Mouse (Mus musculus) C2C12 (cell line): Measurements from ENCODE around the gene Zbtb49. TPM values are rescaled to one million over a fixed set of nuclear protein-coding genes. Genes with fewer than 3 reads are reported as not detected.

Source experiments
- H3K27me3 ChIP-seq: one replicate; pipeline ENCODE4 v1.6.1; 2011; ENCODE audit not compliant: control insufficient read depth, insufficient read depth, insufficient read length
- H3K36me3 ChIP-seq: one replicate; pipeline ENCODE4 v1.6.1; 2011; ENCODE audit not compliant: control insufficient read depth, insufficient read depth
- H3K4me3 ChIP-seq: one replicate; pipeline ENCODE4 v1.5.1; 2011; ENCODE audit warnings: mild to moderate bottlenecking, control low read depth; ENCODE audit not compliant: poor library complexity, insufficient read depth, severe bottlenecking
- H3K79me2 ChIP-seq: one replicate; pipeline ENCODE4 v1.6.1; 2011; ENCODE audit not compliant: control insufficient read depth, insufficient read depth
- H3K79me3 ChIP-seq: one replicate; pipeline ENCODE4 v1.6.1; 2011; ENCODE audit warnings: low read depth, control low read depth
- H3ac ChIP-seq: one replicate; pipeline ENCODE3; 2011; ENCODE audit warnings: low read depth; ENCODE audit not compliant: control insufficient read depth, insufficient read length
- CEBPB ChIP-seq: IDR thresholded peaks from one replicate; pipeline ENCODE4 v1.6.1; 2011; ENCODE audit warnings: low read depth, mild to moderate bottlenecking, control low read depth, moderate library complexity
- CTCF ChIP-seq: IDR thresholded peaks from one replicate; pipeline ENCODE4 v1.5.1; 2011; ENCODE audit not compliant: control insufficient read depth, insufficient read depth, insufficient read length
- FOSL1 ChIP-seq: IDR thresholded peaks from one replicate; pipeline ENCODE4 v1.8.0; 2011; ENCODE audit warnings: mild to moderate bottlenecking, low read length; ENCODE audit not compliant: poor library complexity, insufficient read depth, severe bottlenecking
- MAX ChIP-seq: IDR thresholded peaks from one replicate; pipeline ENCODE4 v1.6.1; 2011; ENCODE audit warnings: mild to moderate bottlenecking, control low read depth
- MYOD1 ChIP-seq: IDR thresholded peaks from one replicate; pipeline ENCODE4 v1.6.1; 2011; ENCODE audit warnings: low read depth; ENCODE audit not compliant: control insufficient read depth, insufficient read length
- MYOG ChIP-seq: IDR thresholded peaks from one replicate; pipeline ENCODE4 v1.6.1; 2011; ENCODE audit not compliant: control insufficient read depth, insufficient read length; ENCODE audit errors: extremely low read depth
- USF1 ChIP-seq: IDR thresholded peaks from one replicate; pipeline ENCODE4 v1.6.1; 2011; ENCODE audit warnings: low read depth, mild to moderate bottlenecking, control low read depth, moderate library complexity
- long read RNA-seq, 2 experiments: library from polyadenylated mRNA; unstranded; transcript quantifications; one replicate each; pipeline ENCODE4 v2.0.0; 2019 to 2020
- polyA plus RNA-seq: library from polyadenylated mRNA; unstranded; fragments of >200 nt; fragmentation: generic; extraction: Trizol; gene quantifications from one replicate; pipeline ENCODE4 v1.2.1, GENCODE M21; 2012; ENCODE audit warnings: missing spikeins

Zbtb49 gene
- 4.7 TPM for polyA plus RNA-seq
- long read RNA-seq, experiment 1, partial matches to known transcripts: 1 of 6 reads
- long read RNA-seq, experiment 1, other reads (novel, unspliced or antisense): 2 of 6 reads
- long read RNA-seq, experiment 2, transcript Zbtb49-201 (8 exons, 2,978 nt): major isoform, 15 of 32 reads
- long read RNA-seq, experiment 2, partial matches to known transcripts: 1 of 32 reads
- long read RNA-seq, experiment 2, other reads (novel, unspliced or antisense): 13 of 32 reads

- Histone ChIP-seq H3K4me3 (peak within 1 kb of the TSS; percentile 87), H3K79me2 (peaks cover 68% of the 10 kb centered on the region), H3ac (peak within 1 kb of the TSS; percentile 90), H3K27me3 (no peaks in the 10 kb centered on the region), H3K79me3 (peaks cover 46% of the 10 kb centered on the region), H3K36me3 (peaks cover 29% of the 10 kb centered on the region)
- TF ChIP-seq CTCF (no peak), MAX (peak; percentile 89)
These were observed at the start of gene Zbtb49, which contains the start of gene Lyar for GRCm38 (mm10) chr5:38220328-38220912. Zbtb49 (minus strand) TSS chr5:38220457. Lyar (plus strand) TSS chr5:38220470.

DNA sequence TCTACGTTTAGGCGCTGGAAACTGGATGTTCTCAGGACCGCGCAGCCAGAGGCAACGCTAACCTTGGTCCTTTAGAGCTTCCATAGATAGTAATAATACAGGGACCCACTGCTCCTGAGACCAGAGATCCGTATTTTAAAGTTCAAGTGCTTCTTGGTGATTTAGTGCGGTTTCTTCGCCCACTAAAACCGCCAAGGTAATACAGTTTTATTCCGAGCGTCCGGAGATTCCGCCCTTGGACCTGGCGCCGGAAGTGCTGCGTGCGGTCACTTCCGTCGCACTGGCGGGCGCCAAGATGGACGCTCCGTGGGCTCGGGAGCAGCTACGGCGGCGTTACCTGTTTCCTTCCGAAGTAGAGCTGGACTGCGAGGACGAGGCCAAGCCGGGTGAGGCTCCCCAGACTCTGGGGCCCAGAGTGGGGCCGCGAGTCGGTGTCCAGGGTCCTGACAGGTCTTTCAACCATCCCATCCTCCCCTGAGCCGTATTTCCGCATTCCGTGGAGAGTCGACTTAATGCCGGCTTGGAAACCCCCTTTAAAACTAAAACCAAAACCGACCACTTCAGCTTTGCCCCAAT lies 39.9 kb upstream of the Zbtb49 start, which contains the start of gene Tmem128:
Gene Tmem128, plus strand, starts transcription at position 79 of the 576 bp plus-strand sequence.
- H3K4me3 ChIP-seq: peak within 1 kb of the TSS; percentile 66
- H3K79me2 ChIP-seq: peaks cover 35% of the 10 kb centered on the region
- H3ac ChIP-seq: peak within 1 kb of the TSS; percentile 97
- no peaks in the 10 kb centered on the region for H3K27me3 ChIP-seq
- H3K79me3 ChIP-seq: peaks cover 4% of the 10 kb centered on the region
- TF ChIP-seq CEBPB (no peak), FOSL1 (no peak), MAX (no peak), USF1 (no peak), CTCF (no peak), MYOD1 (no peak), MYOG (no peak)
- peaks cover 33% of the 10 kb centered on the region for H3K36me3 ChIP-seq

GRCm38 (mm10) chr5:38259455-38260106 lies 39.3 kb upstream of the Zbtb49 start:
- H3K4me3 ChIP-seq: peak overlapping the region; percentile 66
- TF ChIP-seq CTCF (no peak), CEBPB (no peak), MAX (no peak), MYOD1 (no peak), USF1 (no peak), FOSL1 (no peak), MYOG (no peak)
- H3ac ChIP-seq: peak overlapping the region; percentile 63
- H3K27me3 ChIP-seq: no peaks in the 10 kb centered on the region
- peaks cover 29% of the 10 kb centered on the region for H3K79me2 ChIP-seq
- peaks cover 27% of the 10 kb centered on the region for H3K36me3 ChIP-seq
- H3K79me3 ChIP-seq: peaks cover 1% of the 10 kb centered on the region

DNA sequence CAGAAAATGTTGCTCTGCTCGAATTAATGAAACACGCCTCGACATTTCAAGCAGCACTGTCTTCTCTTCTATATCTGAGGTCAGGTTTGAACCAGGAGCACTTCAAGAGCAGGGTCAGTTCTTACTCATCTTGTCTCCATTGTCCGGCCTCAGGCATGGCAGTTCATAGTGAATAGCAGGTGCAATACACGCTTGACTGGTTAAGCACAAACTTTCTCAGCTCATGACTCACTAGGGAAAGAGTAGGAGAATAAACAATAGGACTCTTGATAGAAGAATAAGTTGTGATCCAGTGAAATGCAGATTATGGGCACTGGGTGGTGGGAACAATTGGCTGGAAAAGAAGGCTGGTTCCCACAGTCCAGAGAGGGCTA lies 38.5 kb upstream of the Zbtb49 start:
- TF ChIP-seq CTCF (no peak), MYOD1 (no peak), CEBPB (no peak), USF1 (no peak), MYOG (no peak), MAX (no peak)
- Histone ChIP-seq H3K79me3 (peaks cover 1% of the 10 kb centered on the region), H3K36me3 (peaks cover 19% of the 10 kb centered on the region), H3K4me3 (no peak overlapping the region), H3ac (no peak overlapping the region), H3K27me3 (no peaks in the 10 kb centered on the region), H3K79me2 (peaks cover 29% of the 10 kb centered on the region)

- Histone ChIP-seq H3K79me3 (peaks cover 1% of the 10 kb centered on the region), H3K27me3 (no peaks in the 10 kb centered on the region), H3K4me3 (no peak overlapping the region), H3ac (no peak overlapping the region), H3K36me3 (peaks cover 14% of the 10 kb centered on the region), H3K79me2 (peaks cover 28% of the 10 kb centered on the region)
- no peak for TF ChIP-seq USF1
- no peak for TF ChIP-seq MAX
- TF ChIP-seq CTCF: no peak
- no peak for TF ChIP-seq FOSL1
- TF ChIP-seq MYOD1: no peak
- no peak for TF ChIP-seq MYOG
- no peak for TF ChIP-seq CEBPB
These were observed 37.9 kb upstream of the Zbtb49 start for GRCm38 (mm10) chr5:38258034-38258772.
